Mouse (Mus musculus) forebrain, postnatal 0 days (tissue): ENCODE measurements around the gene Gm21828. TPM values are rescaled to one million over a fixed set of nuclear protein-coding genes. Genes with fewer than 3 reads are reported as not detected.
"Not testable (repeated sequence)": the region's sequence is repeated elsewhere in the genome, so short reads cannot be mapped to it uniquely, and the experiment has no call there.

Experiments used
- ATAC-seq: fragments of 200-750 bp; cut with Nextera tagmentation; 2 replicates; pipeline ENCODE4 v1.8.0; 2017; ENCODE audit warnings: mild to moderate bottlenecking, moderate library complexity
- DNase-seq: peaks from one replicate; pipeline ENCODE4 v3.0.0-alpha.2; 2015
- H3K27ac ChIP-seq: fragments of 300-500 bp; sonication (generic); 2 replicates; pipeline ENCODE4 v1.5.1; 2014; ENCODE audit warnings: low read depth, mild to moderate bottlenecking, antibody characterized with exemption, low read length, moderate library complexity, mixed read lengths
- H3K27me3 ChIP-seq: fragments of 300-500 bp; sonication (generic); 2 replicates; pipeline ENCODE4 v1.6.1; 2014; ENCODE audit warnings: mild to moderate bottlenecking, low read length, mixed read lengths; ENCODE audit not compliant: insufficient read depth
- H3K36me3 ChIP-seq: fragments of 300-500 bp; sonication (generic); 2 replicates; pipeline ENCODE4 v1.6.1; 2014; ENCODE audit warnings: mild to moderate bottlenecking, moderate library complexity; ENCODE audit not compliant: insufficient read depth
- H3K4me1 ChIP-seq: fragments of 300-500 bp; sonication (generic); 2 replicates; pipeline ENCODE4 v1.6.1; 2014; ENCODE audit warnings: antibody characterized with exemption; ENCODE audit not compliant: insufficient read depth
- H3K4me2 ChIP-seq: fragments of 300-500 bp; sonication (generic); 2 replicates; pipeline ENCODE4 v1.6.1; 2014; ENCODE audit warnings: low read depth, mild to moderate bottlenecking, moderate library complexity
- H3K4me3 ChIP-seq: fragments of 300-500 bp; sonication (generic); 2 replicates; pipeline ENCODE4 v1.5.1; 2014; ENCODE audit warnings: low read depth, low read length, mixed read lengths
- H3K9ac ChIP-seq: fragments of 300-500 bp; sonication (generic); 2 replicates; pipeline ENCODE4 v1.6.1; 2014; ENCODE audit warnings: mild to moderate bottlenecking
- H3K9me3 ChIP-seq: fragments of 300-500 bp; sonication (generic); 2 replicates; pipeline ENCODE4 v1.6.1; 2016; ENCODE audit warnings: low read length
- WGBS: fragments of 180-500 bp; shearing (Covaris S2); extraction: QIAGEN DNeasy Blood & Tissue Kit; methylation state at CpG from one replicate; pipeline ENCODE4 v1.1.7; 2014; 5-methylcytosine and 5-hydroxymethylcytosine counted together
- polyA plus RNA-seq: library from polyadenylated mRNA; unstranded; fragments of >200 nt; fragmentation: Nextera tagmentation; extraction: Ambion mirVana; gene quantifications from 2 replicates; pipeline ENCODE4 v1.2.1, GENCODE M21; 2015
- total RNA-seq: library from RNA; depleted of rRNA; stranded (reverse); fragments of >200 nt; gene quantifications from 2 replicates; pipeline ENCODE4 v1.2.3, GENCODE M21; 2014; rRNA removed

Gm21828 gene
- total RNA-seq (not detected in 2 replicates), polyA plus RNA-seq (not detected in 2 replicates)

GRCm38 (mm10) chrY:13223828-13224227 lies at the start of gene Gm21828:
Gene Gm21828 (minus strand): TSS chrY:13223928.
- H3K27me3 ChIP-seq, H3K27ac ChIP-seq, H3K4me2 ChIP-seq, H3K36me3 ChIP-seq, H3K4me3 ChIP-seq, H3K9me3 ChIP-seq, H3K4me1 ChIP-seq, H3K9ac ChIP-seq, DNase-seq, ATAC-seq: not testable (repeated sequence)
- WGBS = no CpG with 5 or more reads among the region's 3 CpGs

- H3K36me3 ChIP-seq, H3K9ac ChIP-seq, H3K4me3 ChIP-seq, H3K27me3 ChIP-seq, H3K27ac ChIP-seq, H3K4me2 ChIP-seq, ATAC-seq, H3K9me3 ChIP-seq, DNase-seq, H3K4me1 ChIP-seq: not testable (repeated sequence)
These were observed 28.4 kb upstream of the Gm21828 start, which contains the start of the genes Gm21440 and Gm21454 for GRCm38 (mm10) chrY:13252091-13252490. Gene Gm21440 (plus strand): TSS chrY:13252391. Gene Gm21454 (plus strand): TSS chrY:13252442.

Other genes starting within 250 kb of the Gm21828 start
- gene Gm20807, start 181.0 kb downstream of the Gm21828 start, total RNA-seq = not detected in 2 replicates
- gene Gm20807, start 181.0 kb downstream of the Gm21828 start, polyA plus RNA-seq = not detected in 2 replicates
- not detected in 2 replicates for gene Gm21891, start 90.4 kb downstream of the Gm21828 start, total RNA-seq
- not detected in 2 replicates for gene Gm21891, start 90.4 kb downstream of the Gm21828 start, polyA plus RNA-seq
- not detected in 2 replicates for gene Gm21425, start 62.0 kb downstream of the Gm21828 start, total RNA-seq
- gene Gm21425, start 62.0 kb downstream of the Gm21828 start, polyA plus RNA-seq = not detected in 2 replicates
- not detected in 2 replicates for gene Gm21440, start 28.5 kb upstream of the Gm21828 start, total RNA-seq
- not detected in 2 replicates for gene Gm21440, start 28.5 kb upstream of the Gm21828 start, polyA plus RNA-seq
- gene Gm21454, start 28.5 kb upstream of the Gm21828 start, total RNA-seq = not detected in 2 replicates
- not detected in 2 replicates for gene Gm21454, start 28.5 kb upstream of the Gm21828 start, polyA plus RNA-seq
- gene Gm21725, start 125.1 kb upstream of the Gm21828 start, total RNA-seq = not detected in 2 replicates
- not detected in 2 replicates for gene Gm21725, start 125.1 kb upstream of the Gm21828 start, polyA plus RNA-seq
- not detected in 2 replicates for gene Gm21866, start 241.7 kb upstream of the Gm21828 start, total RNA-seq
- not detected in 2 replicates for gene Gm21866, start 241.7 kb upstream of the Gm21828 start, polyA plus RNA-seq